Mouse (Mus musculus) MN1 (cell line): ENCODE results near the gene Chkb.
A peak's percentile ranks its signal among the peaks of the same experiment; 100 is the strongest.

Experiments used
- DNase-seq: peaks from one replicate; pipeline ENCODE4 v3.0.0-alpha.2; 2016; ENCODE audit warnings: low spot score

Chkb gene

DNA sequence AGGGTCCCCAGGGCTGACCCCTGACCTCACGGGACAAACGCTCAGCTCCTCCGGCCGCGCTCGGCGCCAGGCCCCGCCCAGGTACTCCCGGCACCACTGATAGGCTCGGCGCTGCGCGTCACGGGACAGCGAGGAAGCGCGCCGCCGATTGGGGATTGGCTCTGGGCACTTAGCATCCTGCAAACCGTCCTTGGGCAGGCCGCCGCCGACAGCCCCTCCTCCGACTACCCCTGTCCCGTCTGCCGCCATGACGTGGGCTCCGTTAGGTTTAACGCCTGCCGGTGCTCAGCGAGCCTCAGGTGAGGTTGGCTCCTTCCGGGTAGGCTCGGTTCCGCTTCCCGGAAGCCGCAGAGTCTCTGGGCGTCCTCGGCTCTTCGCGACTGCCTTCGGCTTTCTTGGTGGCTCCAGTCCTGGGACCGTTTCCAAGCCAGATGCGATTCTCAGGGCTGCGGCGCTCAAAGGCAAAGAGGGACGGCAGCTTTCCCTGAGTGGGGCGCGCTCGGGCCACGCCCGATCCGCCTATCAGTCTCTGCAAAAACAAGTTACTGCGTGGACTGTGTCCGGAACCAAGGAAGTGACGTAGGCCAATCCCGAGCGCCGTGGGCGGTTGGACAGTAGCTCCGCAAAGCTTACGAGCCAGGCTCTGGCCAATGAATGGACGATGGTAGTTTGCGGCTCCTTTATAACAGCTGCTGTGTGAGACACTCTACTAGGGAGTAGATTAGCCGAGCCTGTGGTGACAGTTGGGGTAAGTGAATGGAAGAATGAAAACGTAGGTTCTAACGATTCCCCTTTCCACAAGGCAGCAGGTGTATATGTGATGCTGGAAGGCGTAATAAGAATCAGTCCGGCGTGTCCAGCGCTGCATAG lies at the start of gene Chkb, which contains the start of the genes C730034F03Rik and Gm44502:
TSS of gene Chkb (minus strand) at position 557 of the 870 bp plus-strand sequence.
TSS of gene C730034F03Rik (plus strand) at position 238 of the 870 bp plus-strand sequence.
TSS of gene Gm44502 (minus strand) at position 345 of the 870 bp plus-strand sequence.
- DNase-seq, result peak; percentile 97

GRCm38 (mm10) chr15:89478622-89479021 lies 48.9 kb upstream of the Chkb start:
- DNase-seq, result no peak

- DNase-seq, result no peak
Measured at GRCm38 (mm10) chr15:89477806-89478205, 48.1 kb upstream of the Chkb start.

- DNase-seq, result no peak
Measured at GRCm38 (mm10) chr15:89477091-89477491, 47.4 kb upstream of the Chkb start, which contains the start of gene Arsa. Gene Arsa (minus strand): TSS chr15:89477425.

- DNase-seq, result no peak
Measured at GRCm38 (mm10) chr15:89476475-89476815, 46.7 kb upstream of the Chkb start.

GRCm38 (mm10) chr15:89475611-89476474 lies 46.1 kb upstream of the Chkb start:
- peak; percentile 95 for DNase-seq

DNA sequence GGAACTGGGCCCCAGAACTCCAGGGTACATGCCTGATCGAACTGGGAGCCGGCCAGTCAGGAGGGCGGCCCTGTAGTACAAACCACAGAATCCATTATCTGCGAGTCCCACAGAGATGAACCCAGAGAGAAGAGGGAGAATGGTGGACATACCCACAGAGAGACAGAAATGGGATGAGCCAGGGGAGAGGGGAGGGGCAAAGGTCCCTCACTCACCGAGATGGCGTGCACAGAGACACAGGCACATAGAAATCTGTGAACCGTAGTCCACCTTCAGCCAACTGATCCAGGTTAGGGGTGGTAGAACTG lies 45.5 kb upstream of the Chkb start:
- no peak for DNase-seq

DNA sequence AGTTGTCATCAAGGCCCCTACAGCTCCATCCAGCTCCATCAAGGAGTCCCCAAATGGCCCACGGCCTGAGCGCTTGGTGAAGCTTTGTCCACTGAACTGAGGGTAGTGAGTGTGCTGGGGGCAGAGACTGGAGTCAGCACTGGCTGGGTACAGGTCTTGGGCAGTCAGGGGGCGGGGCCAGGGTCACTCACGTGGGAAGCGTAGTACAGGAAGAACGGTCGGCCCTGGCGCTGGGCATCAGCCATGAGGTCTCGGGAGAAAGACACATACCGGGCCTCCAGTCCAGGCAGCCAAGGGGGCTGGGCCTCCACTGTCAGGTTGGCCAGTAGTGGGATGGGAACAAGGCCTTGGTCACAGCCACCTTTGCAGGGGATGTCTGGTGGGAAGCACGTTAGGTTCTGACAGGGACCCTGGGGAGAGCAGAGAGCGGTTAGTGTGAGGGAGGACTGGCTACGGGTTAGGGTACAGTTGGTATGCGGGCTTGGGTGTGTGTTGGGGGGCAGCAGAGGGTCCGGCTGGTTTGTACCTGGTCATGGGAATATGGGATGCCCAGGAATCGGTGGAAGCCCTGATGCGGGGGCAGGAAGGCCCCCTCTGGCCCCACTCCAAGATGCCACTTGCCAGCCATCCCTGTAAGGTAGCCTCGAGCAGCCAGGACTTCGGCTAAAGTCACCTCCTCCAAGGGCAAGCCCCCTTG lies 45.0 kb upstream of the Chkb start:
- DNase-seq, result no peak

- no peak for DNase-seq
Measured at GRCm38 (mm10) chr15:89473921-89474320, 44.2 kb upstream of the Chkb start.

- no peak for DNase-seq
Measured at GRCm38 (mm10) chr15:89473370-89473769, 43.7 kb upstream of the Chkb start.

DNA sequence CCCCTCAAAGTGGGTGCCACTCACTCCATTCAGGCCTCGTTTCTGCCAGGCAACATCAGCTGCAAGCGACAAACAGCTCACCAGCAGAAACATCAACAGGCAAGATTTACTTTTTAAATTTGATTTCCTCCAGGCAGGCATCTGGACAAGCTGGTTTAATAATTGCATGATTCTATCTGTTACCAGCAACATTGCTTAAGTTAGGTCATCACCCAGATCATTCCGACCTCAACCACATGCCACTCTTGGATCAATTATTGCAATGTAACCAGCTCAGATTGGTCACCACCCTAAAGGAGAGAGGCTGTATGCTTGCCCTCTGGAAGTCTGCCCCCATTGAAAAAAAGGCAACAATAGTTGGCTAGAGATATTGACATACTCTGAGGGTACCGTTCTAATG lies 41.8 kb upstream of the Chkb start:
- DNase-seq, result peak; percentile 66

- peak; percentile 75 for DNase-seq
Measured at GRCm38 (mm10) chr15:89468577-89468976, 38.9 kb upstream of the Chkb start.

DNA sequence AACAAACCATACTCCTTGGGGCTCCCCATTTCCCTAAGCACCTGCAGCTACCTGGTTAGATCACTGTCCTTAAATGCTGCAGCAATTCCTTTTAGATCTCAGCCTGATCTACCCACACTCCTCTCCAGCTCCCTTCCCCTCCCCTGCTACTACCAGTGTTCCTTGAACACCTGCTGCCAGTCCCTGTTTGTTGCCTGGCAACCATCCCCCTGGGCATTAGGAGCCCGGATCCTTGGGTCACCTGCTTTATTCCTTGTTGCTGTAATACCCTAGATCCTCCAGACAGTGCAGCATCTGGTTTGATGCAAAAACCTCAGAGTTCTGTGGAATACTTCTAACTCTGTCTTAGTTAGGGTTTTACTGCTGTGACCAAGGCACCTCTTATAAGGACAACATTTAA lies 35.3 kb upstream of the Chkb start:
- DNase-seq, result peak; percentile 92

GRCm38 (mm10) chr15:89463334-89464235 lies 33.9 kb upstream of the Chkb start:
- DNase-seq, result no peak

GRCm38 (mm10) chr15:89462176-89462575 lies 32.5 kb upstream of the Chkb start:
- DNase-seq, result no peak

DNA sequence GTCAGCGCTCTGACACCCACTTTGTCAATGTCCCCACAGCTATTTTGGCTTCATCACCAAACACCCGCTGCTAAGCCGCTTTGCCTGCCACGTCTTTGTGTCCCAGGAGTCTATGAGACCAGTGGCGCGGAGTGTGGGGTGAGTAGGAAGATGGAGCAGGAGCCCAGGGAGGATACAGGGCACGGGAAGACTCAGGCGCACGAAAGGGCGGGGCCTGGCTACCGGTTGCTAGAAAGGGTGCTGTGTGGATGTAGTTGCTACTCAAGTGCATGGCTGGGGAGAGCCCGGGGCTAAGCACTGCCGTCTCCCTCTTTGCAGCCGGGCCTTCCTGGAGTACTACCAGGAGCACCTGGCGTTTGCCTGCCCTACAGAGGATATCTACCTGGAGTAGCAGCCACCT lies 31.6 kb upstream of the Chkb start:
- DNase-seq, result no peak

- no peak for DNase-seq
Measured at GRCm38 (mm10) chr15:89460298-89460697, 30.6 kb upstream of the Chkb start.

GRCm38 (mm10) chr15:89459821-89460220 lies 30.1 kb upstream of the Chkb start:
- DNase-seq, result no peak

GRCm38 (mm10) chr15:89458942-89459341 lies 29.2 kb upstream of the Chkb start:
- DNase-seq, result no peak

DNA sequence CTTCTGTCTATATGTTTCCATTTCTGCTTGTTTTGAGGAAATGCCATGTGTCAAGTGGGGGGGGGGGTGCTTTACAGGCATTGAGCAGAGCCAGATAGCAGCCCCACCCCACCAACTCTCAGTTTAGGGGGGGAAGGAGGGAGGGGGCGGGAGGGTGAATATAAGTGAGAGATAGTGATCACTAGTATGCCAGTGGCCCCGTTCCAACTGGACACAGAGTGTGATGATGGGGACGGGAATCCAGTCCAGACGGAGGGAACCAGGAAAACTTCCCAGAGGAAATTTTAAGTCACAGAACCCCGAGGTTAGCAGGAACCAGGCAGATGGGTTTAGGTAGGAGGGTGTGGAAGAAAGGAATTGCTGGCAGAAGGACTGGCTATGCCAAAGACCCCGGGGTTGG lies 25.9 kb upstream of the Chkb start:
- DNase-seq, result no peak

- peak; percentile 43 for DNase-seq
Measured at GRCm38 (mm10) chr15:89454857-89455256, 25.1 kb upstream of the Chkb start.
